In genomic region chr14:30306221-30306620, GRCm38 (mm10) we compare ENCODE assay signal across 27 mouse cellular contexts.
A peak's percentile ranks its signal among the peaks of the same experiment; 100 is the strongest.
DNase-seq lines count a peak whose midpoint lies in the region; ATAC-seq and TF ChIP-seq lines count a peak whose summit lies in the region.
"Had no signal": no experiment of that assay in that cellular context is flagged by ENCODE, and none has a peak within 500 bp of the region (broad histone marks: within the 10 kb centered on the region; RNA-seq: fewer than 3 reads in every experiment).

No protein-coding gene starts in this region.

- no peak for ATAC-seq in hindbrain, embryonic 13.5 days (ENCODE audit: low FRiP score)
- ATAC-seq in hindbrain, embryonic 16.5 days = no peak
- ATAC-seq in midbrain, postnatal 0 days (ENCODE audit: low FRiP score) = no peak
- no peak for ATAC-seq in midbrain, embryonic 11.5 days (ENCODE audit: low FRiP score)
- ATAC-seq: CD4-positive, CD25-positive, alpha-beta regulatory T cell, adult 4 months; forebrain, embryonic 15.5 days; hindbrain, postnatal 0 days; inflammation-experienced regulatory T-cells, adult 6 months had no signal

- no peak for TF ChIP-seq POLR2A in brain, embryonic 14.5 days (IDR thresholded peaks at IDR 0.05; ENCODE audit: borderline replicate concordance, extremely low read depth, insufficient read depth, insufficient read length, poor library complexity, severe bottlenecking)

- H3K9me3 ChIP-seq in hindbrain, embryonic 13.5 days = 0 out of 2 replicates have a peak, but pooled peaks cover 2% of the 10 kb centered on the region
- H3K9me3 ChIP-seq in hindbrain, embryonic 16.5 days (ENCODE audit: control insufficient read depth, low read length) = no peaks in the 10 kb centered on the region
- H3K9me3 ChIP-seq in midbrain, postnatal 0 days (ENCODE audit: low read length) = no peaks in the 10 kb centered on the region
- H3K9me3 ChIP-seq in midbrain, embryonic 11.5 days (ENCODE audit: control insufficient read depth, low read length) = no peaks in the 10 kb centered on the region
- H3K9me3 ChIP-seq: embryonic facial prominence, embryonic 12.5 days; embryonic facial prominence, embryonic 15.5 days; forebrain, embryonic 12.5 days; forebrain, embryonic 15.5 days; heart, embryonic 15.5 days had no signal

- peak; percentile 7 for DNase-seq in midbrain, postnatal 0 days (ENCODE audit: low spot score)
- no peak for DNase-seq in midbrain, embryonic 11.5 days (ENCODE audit: low spot score, missing footprints)
- DNase-seq in brain, embryonic 14.5 days (ENCODE audit: low read depth) = peak; percentile 48
- DNase-seq in retina, embryonic 14.5 days (ENCODE audit: low spot score) = peak; percentile 33
- no peak for DNase-seq in gastrocnemius, postnatal 36 days
- DNase-seq in T-cell, adult 2 months (ENCODE audit: low spot score) = no peak
- DNase-seq: adrenal gland, postnatal 10 days; adrenal gland, postnatal 36 days; cerebellum, adult 11 months; cerebellum, adult 2 months; cerebellum, adult 9-11 months; cerebellum, postnatal 25 days; gastrocnemius, postnatal 25 days; heart, postnatal 10 days; heart, postnatal 36 days had no signal

- H3K9ac ChIP-seq in hindbrain, embryonic 13.5 days = no peak overlapping the region
- no peak overlapping the region for H3K9ac ChIP-seq in hindbrain, embryonic 16.5 days (ENCODE audit: low read depth, low read length)
- no peak overlapping the region for H3K9ac ChIP-seq in midbrain, postnatal 0 days (replicated peaks; ENCODE audit: low read length, poor library complexity, severe bottlenecking)
- H3K9ac ChIP-seq in midbrain, embryonic 11.5 days (ENCODE audit: low read length) = no peak overlapping the region
- H3K9ac ChIP-seq: embryonic facial prominence, embryonic 12.5 days; embryonic facial prominence, embryonic 15.5 days; forebrain, embryonic 12.5 days; forebrain, embryonic 15.5 days; heart, embryonic 12.5 days; heart, embryonic 15.5 days had no signal

- WGBS in hindbrain, embryonic 13.5 days = 36% methylated on average over 6 of the region's 6 CpGs
- WGBS in hindbrain, embryonic 16.5 days = 31% methylated on average over 6 of the region's 6 CpGs
- WGBS in midbrain, postnatal 0 days = 32% methylated on average over 6 of the region's 6 CpGs
- 70% methylated on average over 6 of the region's 6 CpGs for WGBS in midbrain, embryonic 11.5 days

- H3K4me2 ChIP-seq in hindbrain, embryonic 13.5 days = no peak overlapping the region
- H3K4me2 ChIP-seq in hindbrain, embryonic 16.5 days (ENCODE audit: low read length) = no peak overlapping the region
- H3K4me2 ChIP-seq in midbrain, postnatal 0 days (ENCODE audit: low read depth, low read length, poor library complexity, severe bottlenecking) = no peak overlapping the region
- H3K4me2 ChIP-seq in midbrain, embryonic 11.5 days = no peak overlapping the region
- H3K4me2 ChIP-seq: embryonic facial prominence, embryonic 12.5 days; embryonic facial prominence, embryonic 15.5 days; forebrain, embryonic 12.5 days; forebrain, embryonic 15.5 days; heart, embryonic 12.5 days; heart, embryonic 15.5 days had no signal

- peaks cover 13% of the 10 kb centered on the region for H3K4me1 ChIP-seq in hindbrain, embryonic 13.5 days (replicated peaks)
- H3K4me1 ChIP-seq in hindbrain, embryonic 16.5 days (ENCODE audit: control insufficient read depth, insufficient read depth, low read depth, low read length) = peaks cover 4% of the 10 kb centered on the region; the same call in 1 of the 2 replicates
- no peaks in the 10 kb centered on the region for H3K4me1 ChIP-seq in midbrain, postnatal 0 days (ENCODE audit: insufficient read depth, low read length)
- no peaks in the 10 kb centered on the region for H3K4me1 ChIP-seq in midbrain, embryonic 11.5 days (ENCODE audit: control insufficient read depth, insufficient read depth, low read length)
- H3K4me1 ChIP-seq: embryonic facial prominence, embryonic 12.5 days; forebrain, embryonic 12.5 days had no signal

- peak overlapping the region; percentile 19; the same call in 1 of the 2 replicates for H3K27ac ChIP-seq in hindbrain, embryonic 13.5 days
- no peak overlapping the region for H3K27ac ChIP-seq in hindbrain, embryonic 16.5 days (ENCODE audit: low read depth, low read length)
- H3K27ac ChIP-seq in midbrain, postnatal 0 days (ENCODE audit: low read depth, low read length) = no peak overlapping the region
- no peak overlapping the region for H3K27ac ChIP-seq in midbrain, embryonic 11.5 days (ENCODE audit: low read depth, low read length)
- H3K27ac ChIP-seq: embryonic facial prominence, embryonic 12.5 days; embryonic facial prominence, embryonic 15.5 days; forebrain, embryonic 12.5 days; forebrain, embryonic 15.5 days; heart, embryonic 15.5 days; hindbrain, embryonic 10.5 days; hindbrain, postnatal 0 days had no signal

- H3K36me3 ChIP-seq in hindbrain, embryonic 13.5 days = no peaks in the 10 kb centered on the region
- H3K36me3 ChIP-seq in hindbrain, embryonic 16.5 days (ENCODE audit: control insufficient read depth, insufficient read depth, low read length) = no peaks in the 10 kb centered on the region
- H3K36me3 ChIP-seq in midbrain, postnatal 0 days (ENCODE audit: insufficient read depth, low read length) = no peaks in the 10 kb centered on the region
- no peaks in the 10 kb centered on the region for H3K36me3 ChIP-seq in midbrain, embryonic 11.5 days (ENCODE audit: control insufficient read depth, insufficient read depth, low read length)
- H3K36me3 ChIP-seq: embryonic facial prominence, embryonic 15.5 days; forebrain, embryonic 12.5 days; forebrain, embryonic 15.5 days; heart, embryonic 12.5 days; heart, embryonic 15.5 days; hindbrain, embryonic 10.5 days had no signal

- TF ChIP-seq CTCF in midbrain, postnatal 0 days (IDR thresholded peaks at IDR 0.05) = no peak
- TF ChIP-seq CTCF in brain, embryonic 14.5 days (IDR thresholded peaks at IDR 0.05; ENCODE audit: borderline replicate concordance, extremely low read depth, insufficient read depth, insufficient read length) = no peak

- no peak overlapping the region for H3K4me3 ChIP-seq in hindbrain, embryonic 13.5 days
- H3K4me3 ChIP-seq in hindbrain, embryonic 16.5 days (ENCODE audit: low read length) = no peak overlapping the region
- no peak overlapping the region for H3K4me3 ChIP-seq in midbrain, postnatal 0 days (ENCODE audit: low read depth, low read length)
- no peak overlapping the region for H3K4me3 ChIP-seq in midbrain, embryonic 11.5 days (ENCODE audit: low read depth, low read length)
- H3K4me3 ChIP-seq: embryonic facial prominence, embryonic 12.5 days; embryonic facial prominence, embryonic 15.5 days; forebrain, embryonic 12.5 days; forebrain, embryonic 15.5 days; heart, embryonic 12.5 days; heart, embryonic 15.5 days; hindbrain, embryonic 10.5 days had no signal

- H3K27me3 ChIP-seq in hindbrain, embryonic 13.5 days = no peaks in the 10 kb centered on the region
- no peaks in the 10 kb centered on the region for H3K27me3 ChIP-seq in hindbrain, embryonic 16.5 days (replicated peaks; ENCODE audit: control insufficient read depth, insufficient read depth, low read length)
- no peaks in the 10 kb centered on the region for H3K27me3 ChIP-seq in midbrain, postnatal 0 days (ENCODE audit: insufficient read depth, low read length)
- no peaks in the 10 kb centered on the region for H3K27me3 ChIP-seq in midbrain, embryonic 11.5 days (ENCODE audit: control insufficient read depth, insufficient read depth, low read length)
- H3K27me3 ChIP-seq: embryonic facial prominence, embryonic 12.5 days; embryonic facial prominence, embryonic 15.5 days; forebrain, embryonic 12.5 days; forebrain, embryonic 15.5 days; heart, embryonic 12.5 days; heart, embryonic 15.5 days had no signal

- intact Hi-C loops in gastrocnemius, postnatal 36 days (cut with DNase I) = no loop called here

Comparison
In these comparisons a context has a peak if more than half of its experiments do, and no peak if none do; other contexts are left out.
1. DNase-seq: peak in midbrain, postnatal 0 days (single experiment), brain, embryonic 14.5 days (single experiment) and retina, embryonic 14.5 days (single experiment); none in midbrain, embryonic 11.5 days (single experiment), gastrocnemius, postnatal 36 days (0 of 2) and T-cell, adult 2 months (single experiment).